Mouse (Mus musculus): Measurements from ENCODE around the gene Etl4. TPM values are rescaled to one million over a fixed set of nuclear protein-coding genes. Genes with fewer than 3 reads are reported as not detected.
A peak's percentile ranks its signal among the peaks of the same experiment; 100 is the strongest.
"Not testable (repeated sequence)": the region's sequence is repeated elsewhere in the genome, so short reads cannot be mapped to it uniquely, and the experiment has no call there.

Gene Etl4
- polyA plus RNA-seq, 1 experiment from 2014 or later, result 3.8 TPM

DNA sequence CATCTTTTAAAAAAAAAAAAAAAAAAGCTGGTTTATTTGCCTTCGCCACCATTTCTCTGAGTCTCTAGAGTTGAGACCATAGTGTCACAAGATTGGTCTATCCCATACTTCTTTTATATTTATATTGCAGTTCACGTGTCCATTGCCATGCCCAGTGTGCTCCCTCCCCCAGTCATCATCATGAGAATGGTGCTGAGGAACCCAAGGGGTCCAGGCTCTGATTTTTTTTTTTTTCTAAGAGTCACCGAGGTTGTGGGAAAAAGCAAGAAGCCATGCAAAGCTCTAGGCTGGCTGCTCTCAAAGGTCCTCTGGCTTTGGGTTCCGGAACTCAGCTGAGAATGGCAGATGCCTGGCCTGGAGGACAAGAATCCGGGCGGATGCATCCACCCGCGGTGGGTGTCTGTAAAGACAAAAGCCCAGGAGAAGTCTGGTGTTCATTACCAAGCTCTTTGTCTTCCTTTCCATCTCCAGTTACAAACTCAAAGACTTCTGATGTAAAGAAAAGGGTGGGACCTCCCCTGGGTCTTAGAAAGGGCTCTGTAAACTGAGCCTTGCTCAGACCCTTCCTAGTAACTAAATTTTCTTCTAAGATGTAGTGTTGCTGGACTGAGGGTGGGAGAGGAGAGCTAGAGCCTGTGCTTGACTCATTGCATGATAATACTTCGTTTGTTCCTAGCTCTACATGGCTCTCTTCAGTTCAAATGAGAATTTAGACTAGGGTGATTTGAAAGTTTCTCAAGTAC lies 745.2 kb downstream of the Etl4 start:
- Histone ChIP-seq H3K9ac (replicated peaks) (no peak overlapping the region), H3K4me2 (replicated peaks) (no peak overlapping the region), H3K9me3 (no peaks in the 10 kb centered on the region), H3K4me3 (replicated peaks) (no peak overlapping the region), H3K27ac (no peak overlapping the region), H3K36me3 (no peaks in the 10 kb centered on the region), H3K4me1 (replicated peaks) (no peaks in the 10 kb centered on the region), H3K27me3 (no peaks in the 10 kb centered on the region)
- no peak for ATAC-seq
- WGBS, result 28% methylated on average over 9 of the region's 9 CpGs

DNA sequence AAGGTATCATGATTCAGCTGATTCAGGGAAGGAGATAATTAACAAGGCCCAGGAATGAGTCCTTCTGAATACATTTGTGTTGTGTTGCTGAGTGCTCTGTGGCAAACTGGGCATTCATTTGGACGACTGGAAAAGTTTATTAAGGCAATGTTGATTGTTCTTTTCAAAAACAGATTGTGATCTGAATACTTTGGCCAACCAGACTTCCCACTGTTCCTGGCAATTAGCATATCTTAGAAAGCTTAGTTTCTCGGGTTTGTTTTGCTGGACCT lies 745.7 kb downstream of the Etl4 start:
- WGBS, result 12% methylated on average over 2 of the region's 2 CpGs
- H3K27ac ChIP-seq, result no peak overlapping the region
- no peaks in the 10 kb centered on the region for H3K9me3 ChIP-seq
- no peak overlapping the region for H3K4me2 ChIP-seq (replicated peaks)
- no peak for ATAC-seq
- no peaks in the 10 kb centered on the region for H3K27me3 ChIP-seq
- H3K9ac ChIP-seq (replicated peaks), result no peak overlapping the region
- H3K4me1 ChIP-seq (replicated peaks), result no peaks in the 10 kb centered on the region
- H3K36me3 ChIP-seq, result no peaks in the 10 kb centered on the region
- no peak overlapping the region for H3K4me3 ChIP-seq (replicated peaks)

DNA sequence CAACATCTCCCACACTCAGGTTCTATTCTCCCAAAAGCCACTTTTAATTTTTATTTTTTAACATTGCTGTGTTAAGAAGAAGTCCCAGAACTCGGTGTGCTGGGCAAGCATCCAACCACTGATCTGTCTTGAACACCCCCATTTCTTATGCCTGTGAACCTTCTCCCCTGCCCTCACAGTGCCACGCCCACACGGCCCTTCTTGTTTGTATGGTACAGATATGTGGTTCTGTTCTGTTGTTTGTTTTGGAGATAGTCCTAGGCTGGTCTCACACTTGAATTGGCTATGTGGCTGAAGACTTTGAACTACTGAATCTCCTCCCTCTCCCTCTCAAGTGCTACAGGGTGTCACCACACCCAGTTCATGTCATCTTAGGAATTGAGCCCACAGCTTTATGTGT lies 748.3 kb downstream of the Etl4 start:
- H3K27me3 ChIP-seq, result no peaks in the 10 kb centered on the region
- ATAC-seq, result no peak
- H3K4me2 ChIP-seq (replicated peaks), result no peak overlapping the region
- H3K36me3 ChIP-seq, result no peaks in the 10 kb centered on the region
- WGBS, result 94% methylated on average over 3 of the region's 3 CpGs
- no peak overlapping the region for H3K4me3 ChIP-seq (replicated peaks)
- H3K9ac ChIP-seq (replicated peaks), result no peak overlapping the region
- H3K27ac ChIP-seq, result no peak overlapping the region
- no peaks in the 10 kb centered on the region for H3K9me3 ChIP-seq
- no peaks in the 10 kb centered on the region for H3K4me1 ChIP-seq (replicated peaks)

- H3K4me2 ChIP-seq (replicated peaks), result no peak overlapping the region
- 93% methylated on average over 11 of the region's 11 CpGs for WGBS
- no peak for ATAC-seq
Observed at GRCm38 (mm10) chr2:20661841-20662240, 752.3 kb downstream of the Etl4 start.

DNA sequence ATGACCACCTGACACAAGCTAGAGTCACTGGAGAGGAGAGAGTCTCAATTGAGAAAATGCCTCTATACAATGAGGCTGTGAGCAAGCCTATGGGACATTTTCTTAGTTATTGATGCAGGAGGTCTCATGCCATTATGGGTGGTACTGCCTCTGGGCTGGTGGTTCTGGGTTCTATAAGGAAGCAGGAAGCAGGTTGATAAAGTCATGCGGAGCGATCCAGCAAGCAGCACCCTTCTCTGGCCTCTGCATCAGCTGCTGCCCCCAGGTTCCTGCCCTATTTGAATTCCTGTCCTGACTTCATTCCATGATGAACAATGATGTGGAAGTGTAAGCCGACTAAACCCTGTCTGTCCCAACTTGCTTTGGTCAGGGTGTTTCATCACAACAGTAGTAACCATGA lies 753.1 kb downstream of the Etl4 start:
- Histone ChIP-seq H3K27me3 (no peaks in the 10 kb centered on the region), H3K4me2 (replicated peaks) (no peak overlapping the region), H3K36me3 (no peaks in the 10 kb centered on the region), H3K4me1 (replicated peaks) (no peaks in the 10 kb centered on the region; the same call in 1 of the 2 replicates), H3K9ac (replicated peaks) (no peak overlapping the region), H3K27ac (no peak overlapping the region), H3K9me3 (no peaks in the 10 kb centered on the region), H3K4me3 (replicated peaks) (no peak overlapping the region)
- no peak for ATAC-seq
- WGBS, result 88% methylated on average over 3 of the region's 3 CpGs

More at GRCm38 (mm10) chr2:20661841-20662240, 752.3 kb downstream of the Etl4 start:
- no peaks in the 10 kb centered on the region for H3K9me3 ChIP-seq
- H3K36me3 ChIP-seq, result no peaks in the 10 kb centered on the region
- no peak overlapping the region for H3K27ac ChIP-seq
- no peaks in the 10 kb centered on the region for H3K27me3 ChIP-seq
- H3K4me3 ChIP-seq (replicated peaks), result no peak overlapping the region
- H3K4me1 ChIP-seq (replicated peaks), result no peaks in the 10 kb centered on the region; the same call in 1 of the 2 replicates
- no peak overlapping the region for H3K9ac ChIP-seq (replicated peaks)

GRCm38 (mm10) chr2:20665309-20665971 lies 755.9 kb downstream of the Etl4 start:
- H3K27ac ChIP-seq, result no peak overlapping the region
- no peak overlapping the region for H3K9ac ChIP-seq (replicated peaks)
- H3K36me3 ChIP-seq, result no peaks in the 10 kb centered on the region
- WGBS, result 29% methylated on average over 5 of the region's 5 CpGs
- H3K27me3 ChIP-seq, result no peaks in the 10 kb centered on the region
- no peak overlapping the region for H3K4me2 ChIP-seq (replicated peaks)
- ATAC-seq, result peak; percentile 26; the same call in 1 of the 2 replicates
- no peaks in the 10 kb centered on the region for H3K9me3 ChIP-seq
- no peaks in the 10 kb centered on the region; the same call in 1 of the 2 replicates for H3K4me1 ChIP-seq (replicated peaks)
- H3K4me3 ChIP-seq (replicated peaks), result no peak overlapping the region

GRCm38 (mm10) chr2:20666051-20666478 lies 756.5 kb downstream of the Etl4 start:
- no peaks in the 10 kb centered on the region for H3K9me3 ChIP-seq
- ATAC-seq, result peak; percentile 81
- H3K4me1 ChIP-seq (replicated peaks), result no peaks in the 10 kb centered on the region; the same call in 1 of the 2 replicates
- H3K4me2 ChIP-seq (replicated peaks), result no peak overlapping the region
- H3K4me3 ChIP-seq (replicated peaks), result no peak overlapping the region
- no peaks in the 10 kb centered on the region for H3K27me3 ChIP-seq
- no peak overlapping the region for H3K9ac ChIP-seq (replicated peaks)
- 48% methylated on average over 2 of the region's 2 CpGs for WGBS
- no peaks in the 10 kb centered on the region for H3K36me3 ChIP-seq
- H3K27ac ChIP-seq, result no peak overlapping the region

DNA sequence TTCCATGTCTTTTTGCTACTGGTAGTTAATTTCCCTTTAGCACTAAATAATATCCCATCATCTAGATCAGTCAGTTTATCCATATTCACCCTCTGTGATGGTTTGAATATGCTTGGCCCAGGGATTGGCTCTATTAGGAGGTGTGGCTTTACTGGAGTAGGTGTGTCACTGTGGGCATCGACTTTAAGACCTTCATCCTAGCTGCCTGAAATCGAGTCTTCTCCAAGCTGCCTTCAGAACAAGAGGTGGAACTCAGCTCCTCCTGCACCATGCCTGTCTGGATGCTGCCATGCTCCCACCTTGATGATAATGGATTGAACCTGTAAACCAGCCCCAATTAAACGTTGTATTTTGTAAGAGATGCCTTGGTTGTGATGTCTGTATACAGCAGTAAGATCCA lies 758.3 kb downstream of the Etl4 start:
- no peak overlapping the region for H3K27ac ChIP-seq
- no peaks in the 10 kb centered on the region for H3K36me3 ChIP-seq
- 85% methylated on average over 3 of the region's 3 CpGs for WGBS
- no peak for ATAC-seq
- H3K9me3 ChIP-seq, result no peaks in the 10 kb centered on the region
- no peak overlapping the region for H3K4me3 ChIP-seq (replicated peaks)
- no peak overlapping the region for H3K4me2 ChIP-seq (replicated peaks)
- H3K4me1 ChIP-seq (replicated peaks), result no peaks in the 10 kb centered on the region; the same call in 1 of the 2 replicates
- H3K27me3 ChIP-seq, result no peaks in the 10 kb centered on the region
- H3K9ac ChIP-seq (replicated peaks), result no peak overlapping the region

- not testable (repeated sequence) for H3K4me2 ChIP-seq (replicated peaks); H3K9ac ChIP-seq (replicated peaks); H3K4me1 ChIP-seq (replicated peaks); ATAC-seq; H3K4me3 ChIP-seq (replicated peaks); H3K27ac ChIP-seq; H3K27me3 ChIP-seq; H3K9me3 ChIP-seq; H3K36me3 ChIP-seq
- WGBS, result 82% methylated on average over 12 of the region's 12 CpGs
Observed at GRCm38 (mm10) chr2:20668276-20669030, 758.9 kb downstream of the Etl4 start.

DNA sequence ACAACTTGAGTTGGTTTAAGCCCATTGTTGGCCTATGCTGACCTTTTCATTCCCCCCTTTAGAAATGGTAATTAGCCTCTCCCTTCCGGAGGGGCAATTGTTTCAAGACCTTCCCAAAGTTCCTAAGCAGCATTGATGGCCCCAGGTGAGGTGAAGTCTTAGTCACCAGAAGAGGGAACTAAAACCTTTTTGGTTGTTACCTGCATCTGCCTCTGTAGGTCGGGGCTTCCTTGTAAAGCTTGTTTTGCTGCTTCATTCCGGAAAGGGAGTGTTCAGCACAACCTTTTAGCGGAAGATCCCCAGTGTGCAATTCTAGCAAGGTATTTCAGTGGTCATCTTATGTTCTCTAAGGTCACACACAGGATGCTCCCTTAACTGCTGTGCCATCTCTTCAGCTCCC lies 759.8 kb downstream of the Etl4 start:
- H3K9ac ChIP-seq (replicated peaks), result no peak overlapping the region
- H3K36me3 ChIP-seq, result no peaks in the 10 kb centered on the region
- H3K9me3 ChIP-seq, result no peaks in the 10 kb centered on the region
- H3K4me2 ChIP-seq (replicated peaks), result no peak overlapping the region
- H3K27ac ChIP-seq, result no peak overlapping the region
- H3K4me3 ChIP-seq (replicated peaks), result no peak overlapping the region
- WGBS, result 64% methylated on average over 4 of the region's 4 CpGs
- no peaks in the 10 kb centered on the region for H3K27me3 ChIP-seq
- ATAC-seq, result no peak
- H3K4me1 ChIP-seq (replicated peaks), result no peaks in the 10 kb centered on the region; the same call in 1 of the 2 replicates

GRCm38 (mm10) chr2:20671546-20672255 lies 762.1 kb downstream of the Etl4 start:
- no peak overlapping the region for H3K4me2 ChIP-seq (replicated peaks)
- no peak for ATAC-seq

DNA sequence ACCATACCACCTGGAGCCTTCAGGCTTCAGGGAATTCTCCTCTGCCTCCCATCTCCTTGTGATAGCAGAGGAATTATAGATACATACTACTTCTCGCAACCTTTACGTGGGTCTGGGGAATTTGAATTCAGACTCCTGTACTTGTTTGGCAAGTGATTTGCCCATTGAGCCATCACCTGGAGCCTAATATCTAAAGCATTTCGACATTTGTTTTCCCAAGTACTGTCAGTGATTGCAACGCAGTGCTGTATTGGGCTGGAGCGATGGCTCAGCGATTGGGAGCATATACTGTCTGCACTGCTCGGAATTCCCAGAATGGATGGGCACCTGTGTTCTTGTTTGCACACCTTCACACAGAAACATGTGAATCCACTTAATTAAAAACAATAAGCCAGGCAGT lies 762.7 kb downstream of the Etl4 start:
- no peaks in the 10 kb centered on the region for H3K36me3 ChIP-seq
- WGBS, result 95% methylated on average over 7 of the region's 7 CpGs
- no peaks in the 10 kb centered on the region for H3K9me3 ChIP-seq
- ATAC-seq, result no peak
- H3K4me1 ChIP-seq (replicated peaks), result no peaks in the 10 kb centered on the region
- H3K4me2 ChIP-seq (replicated peaks), result no peak overlapping the region
- H3K27ac ChIP-seq, result no peak overlapping the region
- no peak overlapping the region for H3K4me3 ChIP-seq (replicated peaks)
- no peaks in the 10 kb centered on the region for H3K27me3 ChIP-seq
- H3K9ac ChIP-seq (replicated peaks), result no peak overlapping the region

More at GRCm38 (mm10) chr2:20671546-20672255, 762.1 kb downstream of the Etl4 start:
- Histone ChIP-seq H3K27ac (no peak overlapping the region), H3K4me3 (replicated peaks) (no peak overlapping the region), H3K9ac (replicated peaks) (no peak overlapping the region), H3K4me1 (replicated peaks) (no peaks in the 10 kb centered on the region), H3K36me3 (no peaks in the 10 kb centered on the region), H3K9me3 (no peaks in the 10 kb centered on the region), H3K27me3 (no peaks in the 10 kb centered on the region)
- WGBS, result 71% methylated on average over 13 of the region's 13 CpGs
